Mouse (Mus musculus) liver, embryonic 14.5 days (tissue): ENCODE measurements around the gene Mrps24. TPM values are rescaled to one million over a fixed set of nuclear protein-coding genes. Genes with fewer than 3 reads are reported as not detected.

ENCODE experiments used
- ATAC-seq: fragments of 200-750 bp; cut with Nextera tagmentation; 2 replicates; pipeline ENCODE4 v1.8.0; 2017; ENCODE audit warnings: moderate number of reproducible peaks, mild to moderate bottlenecking, moderate library complexity; ENCODE audit not compliant: insufficient read depth
- DNase-seq, 3 experiments: peaks; one replicate each; pipeline ENCODE4 v3.0.0-alpha.2; 2012 to 2013; ENCODE audit warnings: low read depth in 3 of 3, low spot score in 3 of 3
- H3K27ac ChIP-seq: fragments of 300-500 bp; sonication (generic); 2 replicates; pipeline ENCODE4 v1.5.1; 2014; ENCODE audit warnings: moderate library complexity, mild to moderate bottlenecking, control low read depth, inconsistent platforms
- H3K27me3 ChIP-seq: fragments of 300-500 bp; sonication (generic); 2 replicates; pipeline ENCODE4 v1.6.1; 2014; ENCODE audit warnings: mild to moderate bottlenecking, low read length, moderate library complexity; ENCODE audit not compliant: control insufficient read depth, insufficient read depth
- H3K36me3 ChIP-seq: fragments of 300-500 bp; sonication (generic); replicated peaks from 2 replicates; pipeline ENCODE4 v1.6.1; 2014; ENCODE audit warnings: low read depth; ENCODE audit not compliant: control insufficient read depth, insufficient read depth
- H3K4me1 ChIP-seq, 2 experiments: fragments of 200-500 bp in 1 of 2; fragments of 300-500 bp in 1 of 2; sonication (generic) in 1 of 2; replicated peaks; 2 replicates each; pipeline ENCODE4 v1.6.1; 2012 to 2014; ENCODE audit warnings: antibody characterized with exemption in 1 of 2, inconsistent platforms in 1 of 2, low read length in 1 of 2; ENCODE audit not compliant: control insufficient read depth in 2 of 2, insufficient read depth in 2 of 2
- H3K4me2 ChIP-seq: fragments of 300-500 bp; sonication (generic); 2 replicates; pipeline ENCODE4 v1.6.1; 2014; ENCODE audit warnings: low read depth, mild to moderate bottlenecking, control low read depth, moderate library complexity
- H3K4me3 ChIP-seq, 2 experiments: fragments of 200-500 bp in 1 of 2; fragments of 300-500 bp in 1 of 2; sonication (generic) in 1 of 2; 2 replicates each; pipeline ENCODE4 v1.5.1; 2012 to 2014; ENCODE audit warnings: low read depth in 2 of 2, low read length in 2 of 2, mild to moderate bottlenecking in 2 of 2, control low read depth in 1 of 2, inconsistent platforms in 1 of 2, moderate library complexity in 1 of 2; ENCODE audit not compliant: insufficient read depth in 1 of 2
- H3K9ac ChIP-seq: fragments of 300-500 bp; sonication (generic); replicated peaks from 2 replicates; pipeline ENCODE4 v1.6.1; 2014; ENCODE audit warnings: mild to moderate bottlenecking, control low read depth, moderate library complexity
- H3K9me3 ChIP-seq: fragments of 300-500 bp; sonication (generic); 2 replicates; pipeline ENCODE4 v1.6.1; 2016; ENCODE audit warnings: low read length, mixed read lengths; ENCODE audit not compliant: control insufficient read depth
- CTCF ChIP-seq: IDR thresholded peaks from 2 replicates; pipeline ENCODE4 v1.5.1; 2016; ENCODE audit warnings: antibody characterized with exemption, low read depth, control low read depth
- EP300 ChIP-seq: IDR thresholded peaks from 2 replicates; pipeline ENCODE4 v1.6.1; 2016; ENCODE audit warnings: antibody characterized with exemption, low read depth
- WGBS: fragments of 180-500 bp; shearing (Covaris S2); extraction: QIAGEN DNeasy Blood & Tissue Kit; methylation state at CpG from one replicate; pipeline ENCODE4 v1.1.7; 2014; ENCODE audit not compliant: insufficient replicate concordance; 5-methylcytosine and 5-hydroxymethylcytosine counted together
- polyA plus RNA-seq, 2 experiments: library from polyadenylated mRNA; depleted of rRNA in 1 of 2; stranded (reverse) in 1 of 2; unstranded in 1 of 2; fragments of >200 nt; fragmentation: Nextera tagmentation in 1 of 2; extraction: Ambion mirVana in 1 of 2; gene quantifications; 2 replicates each; pipeline versions ENCODE4 v1.2.1 to v1.2.3; 2012 to 2014

The Mrps24 gene
- polyA plus RNA-seq (2012; rRNA removed) (46.6 and 61.8 TPM in 2 replicates), polyA plus RNA-seq (2014; fragmentation: Nextera tagmentation; extraction: Ambion mirVana) (130 TPM in 2 replicates)

DNA sequence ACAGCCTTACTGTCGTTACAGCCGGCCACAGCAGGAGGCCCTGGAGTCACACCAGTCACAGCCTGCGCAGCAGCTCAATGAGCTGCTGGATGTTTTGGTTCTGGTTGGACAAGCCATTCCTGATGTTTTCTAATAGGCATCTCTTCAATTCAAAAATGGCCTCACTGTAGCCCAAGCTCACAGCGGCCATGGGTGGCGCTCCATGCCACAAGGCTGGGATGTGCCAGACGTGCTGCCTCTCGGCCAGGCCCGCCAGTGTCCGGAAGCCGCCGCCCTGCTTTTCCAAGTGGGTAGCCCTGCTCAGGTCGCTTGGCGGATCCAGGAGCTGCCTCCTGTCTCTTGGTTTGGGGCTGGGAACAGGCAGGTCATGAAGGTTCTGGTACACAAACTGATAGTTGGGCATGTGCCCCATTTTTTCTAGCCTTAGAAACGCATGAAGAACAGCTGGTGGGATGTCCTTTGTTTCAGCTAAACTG is at the start of gene Mrps24:
Mrps24 (minus strand) TSS at position 51 of the 476 bp plus-strand sequence.
- TF ChIP-seq CTCF (no peak), EP300 (no peak)
- Histone ChIP-seq H3K9ac (no peak within 1 kb of the TSS), H3K27ac (no peak within 1 kb of the TSS), H3K27me3 (no peaks in the 10 kb centered on the region), H3K4me2 (no peak within 1 kb of the TSS), H3K9me3 (no peaks in the 10 kb centered on the region), H3K4me1 (no peaks in the 10 kb centered on the region), H3K4me3 (no peak within 1 kb of the TSS), H3K36me3 (peaks cover 26% of the 10 kb centered on the region)
- ATAC-seq (no peak), DNase-seq (no peak)
- WGBS: 90% methylated on average over 14 of the region's 14 CpGs

GRCm38 (mm10) chr11:5762633-5762982 is 47.1 kb upstream of the Mrps24 start:
- Histone ChIP-seq H3K4me3 (peak overlapping the region; percentile 54 to 79), H3K9me3 (no peaks in the 10 kb centered on the region), H3K36me3 (no peaks in the 10 kb centered on the region), H3K9ac (peak overlapping the region; percentile 59), H3K4me2 (peak overlapping the region; percentile 77), H3K27ac (peak overlapping the region; percentile 65), H3K27me3 (no peaks in the 10 kb centered on the region), H3K4me1 (peaks cover 2 to 4% of the 10 kb centered on the region in 2 experiments; a peak in 2 of 4 replicates)
- DNase-seq: no peak
- ATAC-seq: no peak
- WGBS: 7% methylated on average over 6 of the region's 6 CpGs
- no peak for TF ChIP-seq CTCF
- TF ChIP-seq EP300: no peak

DNA sequence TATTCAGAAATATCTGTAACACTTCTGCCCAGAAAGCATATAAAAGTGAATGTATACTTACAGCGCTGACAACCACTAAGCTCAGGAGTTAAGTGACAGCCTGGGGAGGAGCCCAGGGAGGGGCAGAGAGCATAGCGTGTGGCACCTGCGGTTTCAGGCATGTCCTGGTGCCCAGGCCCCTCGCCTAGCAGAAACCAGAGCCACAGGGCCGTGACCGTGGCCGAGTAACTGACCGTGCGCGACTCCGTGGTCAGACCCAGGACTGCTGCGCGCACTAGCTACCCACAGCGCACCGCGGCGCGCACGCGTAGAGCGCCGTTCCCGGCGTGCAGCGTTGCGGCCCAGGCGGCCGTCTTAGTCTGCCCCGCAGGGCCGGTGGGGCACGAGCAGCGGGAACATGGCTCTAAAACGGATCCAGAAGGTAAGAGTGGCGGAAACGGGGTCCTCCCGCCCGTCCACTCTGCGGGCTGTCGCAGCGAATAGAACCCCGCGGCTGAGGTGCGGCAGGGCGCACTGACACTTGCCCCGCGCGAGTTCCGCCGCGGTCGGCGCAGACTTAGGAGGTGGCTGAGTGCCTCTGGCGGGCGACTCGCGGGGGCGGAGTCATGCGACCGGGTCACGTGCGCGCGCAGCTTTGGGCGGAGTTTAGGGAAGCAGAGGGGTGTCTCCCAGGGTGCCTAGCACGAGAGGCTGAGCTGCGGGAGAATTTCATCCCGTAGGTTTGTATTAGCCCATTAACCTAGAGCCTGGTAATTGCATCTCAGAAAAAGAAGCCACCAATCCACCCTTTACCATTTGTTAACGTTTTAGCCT is 46.5 kb upstream of the Mrps24 start, which contains the start of gene Urgcp:
Urgcp (minus strand) TSS at position 557 of the 813 bp plus-strand sequence.
- H3K4me1 ChIP-seq: peaks cover 2 to 4% of the 10 kb centered on the region in 2 experiments; a peak in 2 of 4 replicates
- peak within 1 kb of the TSS; percentile 65 for H3K27ac ChIP-seq
- H3K9me3 ChIP-seq: no peaks in the 10 kb centered on the region
- WGBS: under 1% methylated on average over 68 of the region's 68 CpGs
- TF ChIP-seq EP300 (no peak), CTCF (no peak)
- peak; percentile 85 to 92 (median 86) for DNase-seq
- peak within 1 kb of the TSS; percentile 77 for H3K4me2 ChIP-seq
- H3K4me3 ChIP-seq: peak within 1 kb of the TSS; percentile 79 to 81
- peak within 1 kb of the TSS; percentile 81 for H3K9ac ChIP-seq
- no peaks in the 10 kb centered on the region for H3K36me3 ChIP-seq
- no peaks in the 10 kb centered on the region for H3K27me3 ChIP-seq
- ATAC-seq: peak; percentile 99

GRCm38 (mm10) chr11:5753755-5754154 is 38.3 kb upstream of the Mrps24 start:
- no peaks in the 10 kb centered on the region; the same call in 1 of the 2 replicates for H3K9me3 ChIP-seq
- no peaks in the 10 kb centered on the region for H3K27me3 ChIP-seq
- TF ChIP-seq EP300: no peak
- TF ChIP-seq CTCF: no peak
- H3K36me3 ChIP-seq: no peaks in the 10 kb centered on the region
- no peaks in the 10 kb centered on the region for H3K4me1 ChIP-seq
- H3K9ac ChIP-seq: no peak overlapping the region
- no peak overlapping the region for H3K4me2 ChIP-seq
- DNase-seq (no peak), ATAC-seq (no peak)
- no peak overlapping the region for H3K4me3 ChIP-seq
- WGBS: 82% methylated on average over 2 of the region's 2 CpGs
- no peak overlapping the region for H3K27ac ChIP-seq

DNA sequence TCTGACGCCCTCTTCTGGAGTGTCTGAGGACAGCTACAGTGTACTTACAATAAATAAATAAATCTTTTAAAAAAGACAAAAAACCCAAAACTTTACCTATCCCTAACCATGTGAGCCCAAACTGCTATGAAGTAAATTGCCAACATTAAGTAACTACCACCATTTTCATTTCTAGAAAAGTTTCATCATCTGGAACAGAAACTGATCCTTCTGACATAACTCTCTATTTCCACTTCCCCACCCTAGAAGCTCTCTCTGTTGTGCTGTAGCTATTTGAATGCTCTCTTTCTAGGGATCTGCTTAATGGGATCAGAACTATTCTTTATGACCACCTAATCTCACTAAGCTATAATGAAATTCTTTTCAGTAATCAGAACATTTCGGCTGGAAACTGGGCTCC is 29.5 kb upstream of the Mrps24 start:
- no peak overlapping the region for H3K4me3 ChIP-seq
- no peaks in the 10 kb centered on the region for H3K9me3 ChIP-seq
- no peaks in the 10 kb centered on the region for H3K36me3 ChIP-seq
- no peak overlapping the region for H3K4me2 ChIP-seq
- H3K27me3 ChIP-seq: no peaks in the 10 kb centered on the region
- WGBS: 65% methylated on average over 2 of the region's 2 CpGs
- no peak for TF ChIP-seq EP300
- no peak for TF ChIP-seq CTCF
- H3K9ac ChIP-seq: no peak overlapping the region
- H3K27ac ChIP-seq: no peak overlapping the region
- no peak for DNase-seq
- no peak for ATAC-seq
- H3K4me1 ChIP-seq: peaks cover 2 to 5% of the 10 kb centered on the region in 2 experiments; a peak in 3 of 4 replicates
